Mouse (Mus musculus) liver, embryonic 16.5 days (tissue): Measurements from ENCODE around the gene Gpr18. TPM values are rescaled to one million over a fixed set of nuclear protein-coding genes. Genes with fewer than 3 reads are reported as not detected.

Source experiments
- ATAC-seq: fragments of 200-750 bp; cut with Nextera tagmentation; 2 replicates; pipeline ENCODE4 v1.8.0; 2017; ENCODE audit warnings: low read depth, mild to moderate bottlenecking, moderate number of reproducible peaks, moderate library complexity
- H3K27ac ChIP-seq: fragments of 300-500 bp; sonication (generic); 2 replicates; pipeline ENCODE4 v1.5.1; 2014; ENCODE audit warnings: mild to moderate bottlenecking, low read length
- H3K27me3 ChIP-seq: fragments of 300-500 bp; sonication (generic); 2 replicates; pipeline ENCODE4 v1.6.1; 2014; ENCODE audit warnings: low read depth, low read length, mixed read lengths; ENCODE audit not compliant: control insufficient read depth, insufficient read depth
- H3K36me3 ChIP-seq: fragments of 300-500 bp; sonication (generic); 2 replicates; pipeline ENCODE4 v1.6.1; 2014; ENCODE audit warnings: mild to moderate bottlenecking; ENCODE audit not compliant: control insufficient read depth, insufficient read depth
- H3K4me1 ChIP-seq: fragments of 300-500 bp; sonication (generic); 2 replicates; pipeline ENCODE4 v1.6.1; 2014; ENCODE audit warnings: low read depth, low read length, mixed read lengths; ENCODE audit not compliant: control insufficient read depth
- H3K4me2 ChIP-seq: fragments of 300-500 bp; sonication (generic); 2 replicates; pipeline ENCODE4 v1.6.1; 2014; ENCODE audit warnings: low read depth, low read length, mixed read lengths
- H3K4me3 ChIP-seq: fragments of 300-500 bp; sonication (generic); 2 replicates; pipeline ENCODE4 v1.5.1; 2014; ENCODE audit warnings: low read depth, mild to moderate bottlenecking, low read length
- H3K9ac ChIP-seq: fragments of 300-500 bp; sonication (generic); 2 replicates; pipeline ENCODE4 v1.6.1; 2014; ENCODE audit warnings: low read depth, low read length
- H3K9me3 ChIP-seq: fragments of 300-500 bp; sonication (generic); replicated peaks from 2 replicates; pipeline ENCODE4 v1.6.1; 2016; ENCODE audit warnings: low read length; ENCODE audit not compliant: control insufficient read depth
- WGBS: fragments of 180-500 bp; shearing (Covaris S2); extraction: QIAGEN DNeasy Blood & Tissue Kit; methylation state at CpG from one replicate; pipeline ENCODE4 v1.1.7; 2014; ENCODE audit not compliant: insufficient replicate concordance; 5-methylcytosine and 5-hydroxymethylcytosine counted together
- polyA plus RNA-seq: library from polyadenylated mRNA; unstranded; fragments of >200 nt; fragmentation: Nextera tagmentation; extraction: Ambion mirVana; gene quantifications from 2 replicates; pipeline ENCODE4 v1.2.1, GENCODE M21; 2015

Gene Gpr18
- 0.27 and 0.34 TPM in 2 replicates for polyA plus RNA-seq

- H3K4me1 ChIP-seq: no peaks in the 10 kb centered on the region; the same call in 1 of the 2 replicates
- no peaks in the 10 kb centered on the region for H3K9me3 ChIP-seq
- no peaks in the 10 kb centered on the region for H3K27me3 ChIP-seq
- no peak for ATAC-seq
- H3K36me3 ChIP-seq: no peaks in the 10 kb centered on the region
- H3K27ac ChIP-seq: no peak within 1 kb of the TSS
- 29% methylated on average over 8 of the region's 8 CpGs for WGBS
- H3K4me3 ChIP-seq: no peak within 1 kb of the TSS
- no peak within 1 kb of the TSS for H3K9ac ChIP-seq
- H3K4me2 ChIP-seq: no peak within 1 kb of the TSS
Observed at GRCm38 (mm10) chr14:121915621-121916020, at the start of gene Gpr18. TSS of gene Gpr18 (minus strand) at chr14:121915781.

- Histone ChIP-seq H3K9ac (no peak within 1 kb of the TSS), H3K9me3 (no peaks in the 10 kb centered on the region), H3K36me3 (no peaks in the 10 kb centered on the region), H3K4me2 (no peak within 1 kb of the TSS), H3K27ac (no peak within 1 kb of the TSS), H3K4me1 (peaks cover 14% of the 10 kb centered on the region), H3K4me3 (no peak within 1 kb of the TSS), H3K27me3 (no peaks in the 10 kb centered on the region)
- 19% methylated on average over 6 of the region's 6 CpGs for WGBS
- ATAC-seq: no peak
Observed at GRCm38 (mm10) chr14:121964990-121965389, 49.4 kb upstream of the Gpr18 start, which contains the start of gene Gpr183. TSS of gene Gpr183 (minus strand) at chr14:121965195.

GRCm38 (mm10) chr14:121963942-121964335, 48.4 kb upstream of the Gpr18 start:
- Histone ChIP-seq H3K27me3 (no peaks in the 10 kb centered on the region), H3K4me1 (peaks cover 14% of the 10 kb centered on the region), H3K9ac (no peak overlapping the region), H3K4me3 (no peak overlapping the region), H3K36me3 (no peaks in the 10 kb centered on the region), H3K9me3 (no peaks in the 10 kb centered on the region), H3K4me2 (no peak overlapping the region), H3K27ac (peak overlapping the region; percentile 30)
- ATAC-seq: no peak
- 32% methylated on average over 4 of the region's 4 CpGs for WGBS

- no peaks in the 10 kb centered on the region for H3K9me3 ChIP-seq
- H3K27ac ChIP-seq: peak overlapping the region; percentile 30
- no peak for ATAC-seq
- no peaks in the 10 kb centered on the region for H3K27me3 ChIP-seq
- no peak overlapping the region for H3K4me3 ChIP-seq
- H3K9ac ChIP-seq: no peak overlapping the region
- H3K4me1 ChIP-seq: peaks cover 14% of the 10 kb centered on the region
- H3K4me2 ChIP-seq: no peak overlapping the region
- WGBS: 48% methylated on average over 9 of the region's 9 CpGs
- H3K36me3 ChIP-seq: no peaks in the 10 kb centered on the region
Observed at GRCm38 (mm10) chr14:121963251-121963941, 47.8 kb upstream of the Gpr18 start.

GRCm38 (mm10) chr14:121962128-121962890, 46.7 kb upstream of the Gpr18 start:
- Histone ChIP-seq H3K4me3 (no peak overlapping the region), H3K27me3 (no peaks in the 10 kb centered on the region), H3K9me3 (no peaks in the 10 kb centered on the region), H3K36me3 (no peaks in the 10 kb centered on the region), H3K9ac (no peak overlapping the region), H3K4me2 (no peak overlapping the region), H3K27ac (no peak overlapping the region), H3K4me1 (peaks cover 14% of the 10 kb centered on the region)
- 58% methylated on average over 14 of the region's 14 CpGs for WGBS
- ATAC-seq: peak; percentile 35; the same call in 1 of the 2 replicates

- H3K4me3 ChIP-seq: no peak overlapping the region
- no peaks in the 10 kb centered on the region for H3K9me3 ChIP-seq
- H3K4me2 ChIP-seq: no peak overlapping the region
- peaks cover 16% of the 10 kb centered on the region for H3K4me1 ChIP-seq
- 57% methylated on average over 12 of the region's 12 CpGs for WGBS
- no peak overlapping the region for H3K9ac ChIP-seq
- no peak overlapping the region for H3K27ac ChIP-seq
- no peaks in the 10 kb centered on the region for H3K36me3 ChIP-seq
- no peaks in the 10 kb centered on the region for H3K27me3 ChIP-seq
- 0 out of 2 replicates have a peak, but pooled peaks have one; percentile 20 for ATAC-seq
Observed at GRCm38 (mm10) chr14:121961496-121962127, 46.0 kb upstream of the Gpr18 start.

- Histone ChIP-seq H3K27ac (no peak overlapping the region), H3K4me2 (no peak overlapping the region), H3K4me3 (no peak overlapping the region), H3K9ac (no peak overlapping the region), H3K27me3 (no peaks in the 10 kb centered on the region), H3K9me3 (no peaks in the 10 kb centered on the region), H3K36me3 (no peaks in the 10 kb centered on the region), H3K4me1 (peaks cover 16% of the 10 kb centered on the region)
- 37% methylated on average over 6 of the region's 6 CpGs for WGBS
- ATAC-seq: no peak
Observed at GRCm38 (mm10) chr14:121960997-121961396, 45.4 kb upstream of the Gpr18 start.

GRCm38 (mm10) chr14:121960531-121960930, 45.0 kb upstream of the Gpr18 start:
- Histone ChIP-seq H3K4me1 (peaks cover 16% of the 10 kb centered on the region), H3K36me3 (no peaks in the 10 kb centered on the region), H3K27me3 (no peaks in the 10 kb centered on the region), H3K27ac (no peak overlapping the region), H3K4me3 (no peak overlapping the region), H3K4me2 (no peak overlapping the region), H3K9me3 (no peaks in the 10 kb centered on the region), H3K9ac (no peak overlapping the region)
- 34% methylated on average over 2 of the region's 2 CpGs for WGBS
- ATAC-seq: no peak
